Mouse (Mus musculus) heart, embryonic 12.5 days (tissue): Measurements from ENCODE around the gene Brdt. TPM values are rescaled to one million over a fixed set of nuclear protein-coding genes. Genes with fewer than 3 reads are reported as not detected.
"Not testable (repeated sequence)": the region's sequence is repeated elsewhere in the genome, so short reads cannot be mapped to it uniquely, and the experiment has no call there.

Experiments
- ATAC-seq: fragments of 200-750 bp; cut with Nextera tagmentation; 2 replicates; pipeline ENCODE4 v1.8.0; 2017; ENCODE audit warnings: moderate TSS enrichment, moderate library complexity; ENCODE audit not compliant: insufficient number of reproducible peaks, low FRiP score
- H3K27ac ChIP-seq: fragments of 300-500 bp; sonication (generic); 2 replicates; pipeline ENCODE4 v1.5.1; 2016; ENCODE audit warnings: mild to moderate bottlenecking, moderate library complexity; ENCODE audit not compliant: poor library complexity, severe bottlenecking
- H3K27me3 ChIP-seq: fragments of 300-500 bp; sonication (generic); replicated peaks from 2 replicates; pipeline ENCODE4 v1.6.1; 2016; ENCODE audit warnings: mild to moderate bottlenecking, moderate library complexity
- H3K36me3 ChIP-seq: fragments of 300-500 bp; sonication (generic); 2 replicates; pipeline ENCODE4 v1.6.1; 2016; ENCODE audit warnings: mild to moderate bottlenecking, moderate library complexity
- H3K4me1 ChIP-seq: fragments of 300-500 bp; sonication (generic); replicated peaks from 2 replicates; pipeline ENCODE4 v1.6.1; 2016; ENCODE audit warnings: mild to moderate bottlenecking
- H3K4me2 ChIP-seq: fragments of 300-500 bp; sonication (generic); 2 replicates; pipeline ENCODE4 v1.6.1; 2016; ENCODE audit warnings: mild to moderate bottlenecking, moderate library complexity
- H3K4me3 ChIP-seq: fragments of 300-500 bp; sonication (generic); 2 replicates; pipeline ENCODE4 v1.5.1; 2016; ENCODE audit warnings: mild to moderate bottlenecking
- H3K9ac ChIP-seq: fragments of 300-500 bp; sonication (generic); 2 replicates; pipeline ENCODE4 v1.6.1; 2016; ENCODE audit warnings: mild to moderate bottlenecking, moderate library complexity
- H3K9me3 ChIP-seq: fragments of 300-500 bp; sonication (generic); replicated peaks from 2 replicates; pipeline ENCODE4 v1.6.1; 2016; ENCODE audit warnings: mild to moderate bottlenecking, moderate library complexity
- WGBS: fragments of 180-500 bp; shearing (Covaris S2); methylation state at CpG from one replicate; pipeline ENCODE4 v1.1.7; 2016; 5-methylcytosine and 5-hydroxymethylcytosine counted together
- polyA plus RNA-seq: library from polyadenylated mRNA; unstranded; fragments of >200 nt; fragmentation: Nextera tagmentation; extraction: Ambion mirVana; gene quantifications from 2 replicates; pipeline ENCODE4 v1.2.1, GENCODE M21; 2016

Brdt gene
- polyA plus RNA-seq, 1 experiment from 2014 or later, result 0.45 TPM

- H3K4me1 ChIP-seq, ATAC-seq, H3K27ac ChIP-seq, H3K27me3 ChIP-seq, H3K9ac ChIP-seq, H3K4me2 ChIP-seq, H3K36me3 ChIP-seq, H3K4me3 ChIP-seq, H3K9me3 ChIP-seq: not testable (repeated sequence)
These were observed 55.5 kb downstream of the Brdt start for GRCm38 (mm10) chr5:107386448-107386847.

GRCm38 (mm10) chr5:107387788-107388187 lies 56.8 kb downstream of the Brdt start:
- WGBS, result 80% methylated on average over 1 of the region's 1 CpGs
- H3K36me3 ChIP-seq, result peaks cover 2% of the 10 kb centered on the region
- no peak overlapping the region for H3K4me2 ChIP-seq
- no peaks in the 10 kb centered on the region for H3K9me3 ChIP-seq
- no peak overlapping the region for H3K27ac ChIP-seq
- no peak overlapping the region for H3K9ac ChIP-seq
- no peak overlapping the region for H3K4me3 ChIP-seq
- no peaks in the 10 kb centered on the region for H3K4me1 ChIP-seq
- no peak for ATAC-seq
- no peaks in the 10 kb centered on the region for H3K27me3 ChIP-seq

- Histone ChIP-seq H3K36me3 (no peaks in the 10 kb centered on the region), H3K27me3 (no peaks in the 10 kb centered on the region), H3K9me3 (no peaks in the 10 kb centered on the region), H3K4me3 (no peak overlapping the region), H3K4me1 (no peaks in the 10 kb centered on the region), H3K9ac (no peak overlapping the region), H3K27ac (no peak overlapping the region), H3K4me2 (no peak overlapping the region)
- no peak for ATAC-seq
- 87% methylated on average over 2 of the region's 2 CpGs for WGBS
These were observed 58.4 kb downstream of the Brdt start for GRCm38 (mm10) chr5:107389373-107389772.

- 40% methylated on average over 2 of the region's 2 CpGs for WGBS
- H3K9me3 ChIP-seq, result 0 out of 2 replicates have a peak, but pooled peaks cover 4% of the 10 kb centered on the region
- no peak for ATAC-seq
- no peak overlapping the region for H3K4me2 ChIP-seq
- no peak overlapping the region for H3K27ac ChIP-seq
- no peaks in the 10 kb centered on the region for H3K27me3 ChIP-seq
- no peak overlapping the region for H3K9ac ChIP-seq
- H3K4me1 ChIP-seq, result no peaks in the 10 kb centered on the region
- no peak overlapping the region for H3K4me3 ChIP-seq
- no peaks in the 10 kb centered on the region for H3K36me3 ChIP-seq
These were observed 63.5 kb downstream of the Brdt start for GRCm38 (mm10) chr5:107394437-107394836.

- Histone ChIP-seq H3K9me3 (0 out of 2 replicates have a peak, but pooled peaks cover 4% of the 10 kb centered on the region), H3K27me3 (peaks cover 28% of the 10 kb centered on the region), H3K27ac (no peak within 1 kb of the TSS), H3K4me1 (peaks cover 8% of the 10 kb centered on the region), H3K4me3 (peak within 1 kb of the TSS; percentile 82), H3K9ac (peak within 1 kb of the TSS; percentile 73), H3K36me3 (no peaks in the 10 kb centered on the region), H3K4me2 (peak within 1 kb of the TSS; percentile 100)
- no peak for ATAC-seq
- 19% methylated on average over 5 of the region's 5 CpGs for WGBS
These were observed 71.5 kb downstream of the Brdt start, which contains the start of gene Ephx4 for GRCm38 (mm10) chr5:107402436-107402835. Gene Ephx4, plus strand, starts transcription at chr5:107402736.

GRCm38 (mm10) chr5:107403011-107403946 lies 72.3 kb downstream of the Brdt start:
- H3K4me2 ChIP-seq, result peak overlapping the region; percentile 100
- peaks cover 28% of the 10 kb centered on the region for H3K27me3 ChIP-seq
- peaks cover 8% of the 10 kb centered on the region for H3K4me1 ChIP-seq
- H3K9me3 ChIP-seq, result 0 out of 2 replicates have a peak, but pooled peaks cover 4% of the 10 kb centered on the region
- peak overlapping the region; percentile 82 for H3K4me3 ChIP-seq
- peak; percentile 64 for ATAC-seq
- H3K27ac ChIP-seq, result no peak overlapping the region
- WGBS, result 1% methylated on average over 79 of the region's 80 CpGs
- H3K9ac ChIP-seq, result peak overlapping the region; percentile 73
- H3K36me3 ChIP-seq, result no peaks in the 10 kb centered on the region

GRCm38 (mm10) chr5:107403947-107404684 lies 73.2 kb downstream of the Brdt start:
- H3K4me1 ChIP-seq, result peaks cover 8% of the 10 kb centered on the region
- peak overlapping the region; percentile 82 for H3K4me3 ChIP-seq
- no peaks in the 10 kb centered on the region for H3K36me3 ChIP-seq
- H3K9ac ChIP-seq, result peak overlapping the region; percentile 73
- no peaks in the 10 kb centered on the region for H3K9me3 ChIP-seq
- H3K27me3 ChIP-seq, result peaks cover 28% of the 10 kb centered on the region
- peak overlapping the region; percentile 100 for H3K4me2 ChIP-seq
- no peak for ATAC-seq
- 25% methylated on average over 12 of the region's 12 CpGs for WGBS
- no peak overlapping the region for H3K27ac ChIP-seq

GRCm38 (mm10) chr5:107405361-107405760 lies 74.4 kb downstream of the Brdt start:
- 68% methylated on average over 4 of the region's 4 CpGs for WGBS

GRCm38 (mm10) chr5:107410305-107410704 lies 79.3 kb downstream of the Brdt start:
- WGBS, result 77% methylated on average over 1 of the region's 1 CpGs
- Histone ChIP-seq H3K9ac (no peak overlapping the region), H3K4me2 (no peak overlapping the region), H3K9me3 (no peaks in the 10 kb centered on the region), H3K4me1 (no peaks in the 10 kb centered on the region), H3K4me3 (no peak overlapping the region), H3K27ac (no peak overlapping the region), H3K36me3 (no peaks in the 10 kb centered on the region), H3K27me3 (peaks cover 1% of the 10 kb centered on the region; the same call in 1 of the 2 replicates)
- ATAC-seq, result no peak

More at GRCm38 (mm10) chr5:107405361-107405760, 74.4 kb downstream of the Brdt start:
- Histone ChIP-seq H3K27me3 (peaks cover 28% of the 10 kb centered on the region), H3K27ac (no peak overlapping the region), H3K9me3 (no peaks in the 10 kb centered on the region), H3K9ac (no peak overlapping the region), H3K4me2 (no peak overlapping the region), H3K36me3 (no peaks in the 10 kb centered on the region), H3K4me3 (no peak overlapping the region), H3K4me1 (peaks cover 8% of the 10 kb centered on the region)
- no peak for ATAC-seq

GRCm38 (mm10) chr5:107411326-107411725 lies 80.4 kb downstream of the Brdt start:
- H3K4me3 ChIP-seq, result no peak overlapping the region
- H3K36me3 ChIP-seq, result no peaks in the 10 kb centered on the region
- no peaks in the 10 kb centered on the region for H3K4me1 ChIP-seq
- ATAC-seq, result no peak
- H3K4me2 ChIP-seq, result no peak overlapping the region
- WGBS, result 68% methylated on average over 4 of the region's 4 CpGs
- no peak overlapping the region for H3K9ac ChIP-seq
- no peak overlapping the region for H3K27ac ChIP-seq
- H3K9me3 ChIP-seq, result no peaks in the 10 kb centered on the region
- no peaks in the 10 kb centered on the region for H3K27me3 ChIP-seq

GRCm38 (mm10) chr5:107412285-107412684 lies 81.3 kb downstream of the Brdt start:
- H3K27ac ChIP-seq, result no peak overlapping the region
- H3K4me3 ChIP-seq, result no peak overlapping the region
- no peaks in the 10 kb centered on the region for H3K9me3 ChIP-seq
- no peak for ATAC-seq
- no peak overlapping the region for H3K4me2 ChIP-seq
- H3K9ac ChIP-seq, result no peak overlapping the region
- H3K4me1 ChIP-seq, result no peaks in the 10 kb centered on the region
- 67% methylated on average over 2 of the region's 2 CpGs for whole genome bisulfite sequencing
- H3K36me3 ChIP-seq, result no peaks in the 10 kb centered on the region
- no peaks in the 10 kb centered on the region for H3K27me3 ChIP-seq
